Mouse (Mus musculus) right cerebral cortex, postnatal 10 days (tissue): ENCODE data around the gene Usf1.

Experiments
- DNase-seq, 2 experiments: peaks; one replicate each; pipeline ENCODE4 v3.0.0; 2021; ENCODE audit warnings: low spot score in 2 of 2

Gene Usf1

DNA sequence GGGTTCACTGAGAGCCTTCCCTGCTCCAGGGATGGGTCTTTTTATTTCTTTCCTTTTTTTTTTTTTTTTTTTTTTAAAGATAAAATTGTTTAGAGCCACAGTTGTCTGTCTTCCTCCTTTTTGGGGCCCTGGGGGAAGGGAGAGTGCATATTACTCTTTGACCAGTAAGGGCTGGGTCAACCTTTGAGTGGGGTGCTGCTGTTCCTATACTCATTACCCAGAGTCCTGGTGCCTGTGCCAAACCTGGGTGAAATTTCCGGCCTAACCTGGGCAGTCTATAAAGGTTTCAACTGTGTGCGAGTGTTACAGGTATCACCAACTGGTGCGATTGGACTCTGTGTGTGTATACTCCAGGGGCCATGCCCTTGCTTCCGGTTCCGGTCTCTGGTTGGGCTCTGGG is 7.5 kb downstream of the Usf1 start, which contains the start of gene Tstd1:
Tstd1 (plus strand) TSS at position 213 of the 400 bp plus-strand sequence.
- DNase-seq: no peak

GRCm38 (mm10) chr1:171419291-171419882 is 8.3 kb downstream of the Usf1 start:
- DNase-seq: peak in 1 of 2 experiments; percentile 35

DNA sequence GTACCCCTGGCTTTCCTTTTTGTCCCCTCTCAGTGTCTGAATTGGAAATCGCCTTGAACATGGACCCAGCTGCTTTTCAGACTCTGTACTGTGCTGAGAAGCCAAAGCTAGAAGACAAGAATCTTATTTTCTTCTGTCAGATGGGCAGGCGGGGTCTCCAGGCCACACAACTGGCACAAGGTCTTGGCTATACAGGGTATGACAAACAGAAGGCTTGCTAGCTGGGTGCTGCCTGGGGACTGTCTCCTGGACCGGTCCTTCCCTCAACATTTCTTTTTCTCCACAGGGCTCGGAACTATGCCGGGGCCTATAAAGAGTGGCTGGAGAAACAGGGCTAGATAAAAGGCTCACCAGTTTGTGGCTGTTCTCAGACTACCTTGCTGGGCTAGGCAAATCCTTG is 8.8 kb downstream of the Usf1 start:
- DNase-seq: no peak

DNA sequence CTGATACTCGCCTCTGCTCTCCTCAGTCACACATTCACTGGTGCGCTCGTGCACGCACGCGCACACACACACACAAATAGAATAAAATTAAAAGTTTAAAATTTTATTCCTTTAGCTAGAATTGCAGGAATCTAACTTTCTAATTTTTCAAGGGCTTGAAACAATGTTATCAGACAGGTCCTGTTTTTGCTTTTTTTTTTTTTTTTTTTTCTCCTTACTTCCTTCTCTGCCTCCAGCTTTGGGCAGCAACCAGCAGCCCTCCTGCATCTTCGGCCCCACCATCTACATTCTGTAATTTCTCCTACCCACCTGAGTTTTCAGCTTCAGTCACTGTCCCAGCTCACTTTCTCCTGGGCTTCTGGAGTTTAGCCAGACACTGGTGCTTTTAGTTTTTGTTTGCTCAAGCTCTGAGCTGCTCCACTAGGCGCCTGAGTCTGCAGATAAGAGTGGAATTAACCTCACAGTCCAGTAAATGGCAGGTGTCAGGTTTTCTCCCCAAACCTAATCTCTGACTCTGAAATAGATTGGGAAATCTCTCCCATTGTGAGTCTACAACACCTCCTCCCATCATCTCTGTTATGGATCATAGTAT is 11.5 kb downstream of the Usf1 start:
- no peak for DNase-seq

- DNase-seq: no peak
These were observed 13.5 kb downstream of the Usf1 start for GRCm38 (mm10) chr1:171424638-171425037.

DNA sequence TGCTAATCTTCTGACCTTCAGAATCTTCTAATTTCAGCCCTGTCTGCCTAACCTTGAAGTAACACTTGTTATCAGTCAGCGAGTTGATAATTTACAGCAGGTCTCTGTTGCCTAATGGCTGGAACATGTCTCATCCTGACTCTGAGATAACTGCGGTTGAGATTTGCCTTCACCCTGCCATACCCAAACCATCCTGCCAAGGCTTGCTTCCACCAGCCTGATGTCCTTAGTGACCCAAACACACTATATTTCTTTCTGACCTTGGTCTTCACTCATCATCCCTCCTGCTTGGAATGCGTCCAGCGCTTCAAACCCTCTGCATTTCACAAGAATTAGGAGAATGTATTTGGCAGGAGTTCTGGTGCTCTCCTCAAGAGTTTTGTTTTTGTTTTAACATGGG is 14.0 kb downstream of the Usf1 start:
- DNase-seq: no peak

GRCm38 (mm10) chr1:171432158-171432557 is 21.0 kb downstream of the Usf1 start:
- DNase-seq: no peak

DNA sequence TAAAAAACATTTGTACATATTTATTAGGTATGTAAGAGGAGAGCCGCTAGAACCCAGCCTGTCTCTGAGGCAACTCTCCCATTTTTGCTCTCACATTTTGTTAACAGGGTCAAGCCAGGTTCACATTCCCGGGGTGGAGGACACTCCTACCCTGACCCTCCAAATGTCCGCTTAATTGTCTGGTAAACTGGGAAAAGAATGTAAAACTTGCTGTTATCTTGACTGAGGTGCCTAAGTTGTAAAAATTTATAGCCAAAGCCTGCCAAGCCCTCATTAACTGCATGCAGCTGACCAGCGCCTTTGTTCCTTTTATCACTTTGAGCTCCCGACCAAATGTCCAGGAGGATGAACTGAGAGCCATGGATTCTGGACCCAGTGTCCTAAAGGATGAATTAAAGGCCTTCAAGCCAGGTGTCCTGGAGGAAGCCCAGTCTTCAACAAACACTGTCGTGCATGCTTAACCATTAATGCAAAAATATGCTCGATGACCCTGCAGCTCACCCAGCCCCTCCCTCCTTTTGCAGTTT is 24.2 kb downstream of the Usf1 start:
- no peak for DNase-seq

DNA sequence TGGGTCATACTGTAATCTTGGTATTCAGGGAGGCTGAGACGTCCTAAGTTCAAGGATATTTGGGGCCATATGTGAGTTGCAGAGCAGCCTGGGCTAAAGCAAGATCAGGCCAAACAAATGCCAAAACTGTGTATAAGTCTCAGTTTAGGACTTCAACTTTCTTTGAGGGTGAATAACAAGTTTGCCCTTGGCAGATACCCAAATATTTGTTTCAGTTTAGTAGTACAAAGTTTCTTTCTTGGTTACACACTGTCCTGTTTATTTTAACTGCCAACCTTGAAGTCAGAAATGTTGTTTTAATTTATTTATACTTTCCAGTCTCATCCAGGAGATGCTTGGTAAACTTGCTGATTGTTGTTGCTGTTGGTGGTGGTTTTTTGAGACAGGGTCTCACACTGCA is 24.9 kb downstream of the Usf1 start:
- DNase-seq: no peak

DNA sequence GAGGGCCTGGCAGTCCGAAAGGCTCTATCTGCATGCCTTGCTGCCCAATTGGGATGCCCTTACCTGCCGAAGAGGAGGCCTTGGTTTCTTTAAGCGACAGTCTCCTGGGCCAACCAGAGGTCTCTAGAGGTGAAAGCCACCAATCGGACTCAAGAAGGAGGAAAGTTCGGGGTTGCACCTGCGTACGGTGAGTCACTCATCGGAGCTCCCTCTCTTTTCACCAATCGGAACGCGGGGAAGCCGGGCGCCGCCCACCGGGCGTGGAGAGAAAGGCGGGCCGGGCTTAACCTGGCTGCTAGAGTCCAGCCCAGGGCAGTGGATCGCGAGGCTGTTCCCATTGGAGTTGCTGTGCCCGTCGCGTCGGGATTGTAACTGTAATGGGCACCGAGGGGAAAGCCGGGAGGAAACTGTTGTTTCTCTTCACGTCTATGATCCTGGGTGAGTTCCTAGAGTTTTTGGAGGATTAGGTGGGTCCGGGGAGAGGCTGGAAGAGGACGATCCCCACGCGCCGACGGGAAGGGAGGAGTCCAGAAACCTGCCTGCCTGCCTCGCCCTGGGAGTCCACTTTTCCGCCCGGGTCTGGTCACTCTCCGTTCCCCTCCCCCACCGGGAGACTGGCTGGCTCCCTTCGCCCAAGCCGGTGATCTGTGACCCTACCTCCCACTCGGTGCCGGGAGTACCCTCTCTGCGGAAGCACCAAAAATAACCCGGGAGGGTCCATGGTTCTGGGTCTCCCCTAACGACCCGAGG is 26.3 kb downstream of the Usf1 start, which contains the start of gene F11r:
F11r (plus strand) TSS at position 272 of the 750 bp plus-strand sequence.
- peak; percentile 46 to 54 for DNase-seq

GRCm38 (mm10) chr1:171438014-171438670 is 27.0 kb downstream of the Usf1 start:
- DNase-seq: no peak

- no peak for DNase-seq
These were observed 28.0 kb downstream of the Usf1 start for GRCm38 (mm10) chr1:171439072-171439471.

DNA sequence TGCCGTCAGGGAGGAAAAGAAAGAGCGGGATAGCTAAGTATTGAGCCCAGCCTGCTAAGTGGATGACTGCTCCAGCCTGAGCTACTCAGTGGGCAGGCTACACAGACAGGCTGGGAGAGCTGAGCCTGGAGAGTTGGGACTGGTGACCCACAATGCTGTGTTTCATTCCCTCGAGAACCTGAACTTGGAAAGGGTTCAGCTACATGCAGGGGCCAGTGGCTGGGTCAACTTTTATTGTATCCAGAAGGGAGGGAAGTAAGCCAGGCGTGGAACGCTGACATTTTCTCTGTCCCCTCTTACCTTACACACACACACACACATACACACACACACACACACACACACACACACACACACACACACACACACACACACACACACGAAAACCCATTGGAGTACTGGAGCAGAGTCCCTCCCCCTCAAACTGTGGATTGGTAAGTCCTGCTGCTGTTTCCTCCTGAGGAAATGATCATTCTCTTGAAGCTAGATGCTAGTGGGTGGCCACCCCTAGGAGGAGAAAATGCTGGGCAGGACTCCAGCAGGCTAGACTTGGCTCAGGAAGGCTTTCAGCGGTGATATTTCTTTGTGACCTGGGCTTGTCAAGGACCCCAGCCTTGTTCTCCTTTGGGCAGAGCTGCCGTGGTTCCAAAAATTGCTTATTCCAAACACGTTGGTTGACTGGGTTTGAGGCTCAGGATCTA is 29.1 kb downstream of the Usf1 start:
- peak; percentile 38 to 39 for DNase-seq

DNA sequence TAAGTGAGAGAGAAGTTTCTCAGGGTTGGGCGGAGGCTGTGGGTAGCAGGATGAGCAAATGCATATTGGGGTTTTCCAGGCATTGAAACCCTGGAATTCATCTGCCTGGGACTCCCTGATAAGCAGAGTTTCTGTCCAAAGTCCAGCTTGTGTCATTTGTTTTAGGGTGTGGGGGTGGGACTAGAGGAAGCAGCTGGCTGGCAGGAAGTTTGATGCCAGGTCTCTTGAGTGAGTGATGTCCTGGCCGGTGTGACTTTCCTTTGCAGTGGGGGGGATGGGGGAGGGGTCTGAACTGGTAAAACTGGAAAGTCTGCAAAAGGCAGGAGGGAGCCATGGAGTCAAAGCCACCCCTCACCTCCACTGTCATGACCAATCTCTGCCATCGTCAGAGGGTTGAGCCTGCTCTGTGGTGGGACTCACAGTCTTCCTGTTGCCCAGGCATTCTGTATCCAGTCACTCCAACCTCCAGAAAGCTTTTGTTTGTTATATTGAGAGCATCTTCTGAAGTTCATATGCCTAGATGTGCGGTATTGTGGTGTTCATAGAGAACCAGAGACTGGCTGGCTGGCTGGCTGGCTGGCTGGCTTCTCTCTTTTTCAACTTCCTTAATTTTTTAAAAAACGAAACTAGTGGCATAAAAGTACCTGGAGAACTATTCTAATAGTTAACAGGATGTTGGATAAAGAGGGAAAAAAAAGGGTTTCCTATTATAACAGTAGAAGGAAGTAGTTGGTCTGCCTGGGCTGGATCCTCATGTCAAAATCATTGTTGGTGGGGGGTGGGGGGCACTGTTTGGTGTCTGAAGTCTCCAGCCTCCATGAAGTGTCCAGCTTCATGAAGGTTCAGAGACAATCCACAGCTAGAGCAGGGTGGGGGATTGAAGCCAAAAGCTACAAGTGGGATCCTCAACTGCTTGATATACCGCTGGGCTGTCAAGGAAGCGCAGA is 30.6 kb downstream of the Usf1 start:
- no peak for DNase-seq

DNA sequence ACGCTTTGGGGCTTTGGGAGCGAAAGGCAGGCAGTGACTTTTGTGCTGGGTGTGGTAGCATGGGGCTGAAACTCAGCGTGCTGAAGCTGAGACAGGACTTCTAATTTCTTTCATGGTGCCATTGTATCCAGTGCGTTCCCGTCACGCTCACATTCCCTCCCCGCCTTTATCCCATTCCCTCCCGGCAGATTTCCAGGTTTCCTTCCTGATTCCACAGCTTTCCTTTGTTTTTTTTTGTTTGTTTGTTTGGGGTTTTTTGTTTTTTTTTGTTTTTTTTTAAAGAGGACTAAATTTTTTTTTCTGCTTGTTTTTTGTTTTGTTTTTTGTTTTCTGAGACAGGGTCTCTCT is 31.3 kb downstream of the Usf1 start:
- DNase-seq: no peak

- DNase-seq: no peak
These were observed 33.9 kb downstream of the Usf1 start for GRCm38 (mm10) chr1:171445050-171445449.

DNA sequence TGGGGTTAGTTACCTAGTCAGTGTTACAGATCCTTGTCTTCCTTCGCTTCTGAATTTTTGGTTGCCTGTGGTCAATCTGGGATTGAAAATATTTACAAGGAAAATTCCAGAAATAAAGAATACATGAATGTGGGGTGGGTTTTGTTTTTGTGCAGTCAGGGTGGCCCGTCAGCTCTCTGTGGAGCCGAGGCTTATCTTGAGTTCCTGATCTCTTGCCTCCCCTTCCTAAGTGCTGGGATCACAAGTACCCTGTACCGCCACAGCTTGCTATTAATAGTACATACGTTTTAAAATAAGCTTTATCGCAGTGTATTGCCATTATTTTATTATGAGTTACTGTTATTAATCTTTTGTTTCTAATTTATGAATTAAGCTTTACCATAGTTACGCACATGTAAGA is 35.7 kb downstream of the Usf1 start:
- no peak for DNase-seq

DNA sequence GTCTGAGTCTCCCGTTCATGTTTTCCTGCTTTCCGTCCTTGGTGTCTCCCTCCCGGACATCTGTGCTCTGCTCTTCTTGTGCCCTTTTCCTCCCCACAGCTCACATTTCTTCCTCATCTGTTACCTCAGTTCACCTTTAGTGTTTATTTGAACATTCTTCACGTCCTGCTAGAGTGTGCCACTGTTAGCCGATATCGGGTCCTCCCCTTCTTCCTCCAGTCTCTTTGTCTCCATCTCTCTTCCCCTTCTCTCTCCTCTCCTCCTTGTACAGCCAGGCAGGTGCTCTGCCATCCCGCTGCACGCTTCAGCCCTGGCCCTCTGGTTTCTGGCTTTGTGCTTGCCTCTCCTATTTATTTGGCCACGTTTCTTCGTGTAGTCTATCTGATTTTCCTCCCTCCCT is 36.6 kb downstream of the Usf1 start:
- no peak for DNase-seq

DNA sequence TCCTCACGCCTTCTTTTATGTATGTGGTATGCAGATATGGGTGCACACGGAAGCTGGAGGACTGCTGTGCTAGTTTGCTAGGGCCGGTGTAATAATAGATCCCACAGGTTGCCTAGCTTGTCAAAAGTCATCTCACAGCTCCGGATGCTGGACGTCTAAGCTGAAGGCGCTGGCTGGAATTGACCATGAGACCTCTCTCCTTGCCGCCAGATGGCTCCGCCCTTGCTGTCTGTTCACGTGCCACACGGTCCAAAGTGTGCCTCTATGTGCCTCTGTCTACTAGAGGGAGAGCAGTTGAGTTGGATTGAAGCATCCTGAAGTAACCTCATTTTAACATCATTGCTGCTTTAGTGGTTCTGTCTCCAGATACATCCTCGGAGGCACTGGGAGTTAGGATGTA is 38.9 kb downstream of the Usf1 start:
- DNase-seq: no peak

GRCm38 (mm10) chr1:171451001-171451400 is 39.9 kb downstream of the Usf1 start:
- no peak for DNase-seq

GRCm38 (mm10) chr1:171452522-171452921 is 41.4 kb downstream of the Usf1 start:
- DNase-seq: no peak
